Mouse (Mus musculus): ENCODE data around the gene Cacna1d. TPM values are rescaled to one million over a fixed set of nuclear protein-coding genes. Genes with fewer than 3 reads are reported as not detected.
A peak's percentile ranks its signal among the peaks of the same experiment; 100 is the strongest.

Gene Cacna1d
- polyA plus RNA-seq, 1 experiment from 2014 or later: 10.0 TPM

- Histone ChIP-seq H3K9ac (no peak overlapping the region), H3K4me1 (replicated peaks) (peaks cover 37% of the 10 kb centered on the region), H3K9me3 (replicated peaks) (no peaks in the 10 kb centered on the region), H3K36me3 (no peaks in the 10 kb centered on the region), H3K4me3 (no peak overlapping the region), H3K4me2 (no peak overlapping the region), H3K27me3 (replicated peaks) (no peaks in the 10 kb centered on the region), H3K27ac (ENCODE audit: poor library complexity, severe bottlenecking) (no peak overlapping the region)
- WGBS: 57% methylated on average over 10 of the region's 10 CpGs
- ATAC-seq (ENCODE audit: insufficient number of reproducible peaks, low FRiP score): no peak
These were observed 229.5 kb downstream of the Cacna1d start for GRCm38 (mm10) chr14:30261561-30262251.

DNA sequence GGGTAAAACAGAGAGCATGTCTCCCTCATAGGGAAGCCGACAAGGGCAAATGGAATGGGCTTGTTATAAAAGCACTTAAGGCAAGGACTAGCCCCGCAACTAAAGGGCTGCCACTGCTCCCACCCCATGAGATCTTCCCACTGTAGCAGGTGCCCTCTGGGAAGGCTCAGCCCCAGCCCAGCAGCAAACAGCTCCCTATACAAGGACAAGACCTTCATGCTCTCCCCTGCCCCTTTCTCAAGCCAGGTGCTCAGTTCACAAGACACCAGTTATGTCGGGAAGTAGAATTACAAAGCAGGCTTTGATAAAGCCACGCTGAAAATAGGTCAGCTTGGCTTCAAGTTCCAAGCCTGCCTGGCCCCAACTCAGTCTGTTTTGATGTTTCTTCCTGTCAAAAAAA is 233.6 kb downstream of the Cacna1d start:
- Histone ChIP-seq H3K4me3 (no peak overlapping the region), H3K9ac (no peak overlapping the region), H3K9me3 (replicated peaks) (no peaks in the 10 kb centered on the region), H3K36me3 (no peaks in the 10 kb centered on the region), H3K27ac (ENCODE audit: poor library complexity, severe bottlenecking) (peak overlapping the region; percentile 55), H3K27me3 (replicated peaks) (no peaks in the 10 kb centered on the region), H3K4me1 (replicated peaks) (peaks cover 60% of the 10 kb centered on the region), H3K4me2 (no peak overlapping the region)
- ATAC-seq (ENCODE audit: insufficient number of reproducible peaks, low FRiP score): no peak
- 48% methylated on average over 4 of the region's 4 CpGs for WGBS

DNA sequence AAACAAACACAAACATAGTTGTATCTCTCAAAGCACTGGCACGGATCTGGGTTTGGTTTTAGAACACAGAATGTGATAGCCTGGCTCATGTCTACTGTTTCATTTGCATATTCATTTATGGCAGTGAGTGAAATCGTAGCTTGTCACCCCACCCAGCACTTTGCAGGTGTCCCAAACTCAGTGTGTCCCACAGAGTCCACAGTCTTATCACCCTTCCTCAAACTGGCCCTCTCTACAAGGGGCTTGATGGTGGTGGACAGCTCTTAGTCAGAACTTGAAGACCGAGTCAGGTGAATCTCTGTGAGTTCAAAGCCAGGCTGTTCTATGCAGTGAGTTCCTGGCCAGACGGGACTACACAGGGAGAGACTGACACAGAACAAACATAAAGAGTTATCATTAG is 234.8 kb downstream of the Cacna1d start:
- ATAC-seq (ENCODE audit: insufficient number of reproducible peaks, low FRiP score): no peak
- Histone ChIP-seq H3K27ac (ENCODE audit: poor library complexity, severe bottlenecking) (no peak overlapping the region), H3K4me3 (no peak overlapping the region), H3K9ac (no peak overlapping the region), H3K36me3 (no peaks in the 10 kb centered on the region), H3K27me3 (replicated peaks) (no peaks in the 10 kb centered on the region), H3K4me2 (no peak overlapping the region), H3K9me3 (replicated peaks) (no peaks in the 10 kb centered on the region), H3K4me1 (replicated peaks) (peaks cover 50% of the 10 kb centered on the region)
- WGBS: 65% methylated on average over 4 of the region's 4 CpGs

- ATAC-seq (ENCODE audit: insufficient number of reproducible peaks, low FRiP score): no peak
- Histone ChIP-seq H3K4me1 (replicated peaks) (peaks cover 45% of the 10 kb centered on the region), H3K4me3 (no peak overlapping the region)
These were observed 235.4 kb downstream of the Cacna1d start for GRCm38 (mm10) chr14:30255701-30256400.

GRCm38 (mm10) chr14:30254776-30255175 is 236.5 kb downstream of the Cacna1d start:
- H3K4me1 ChIP-seq (replicated peaks): peaks cover 45% of the 10 kb centered on the region
- H3K4me3 ChIP-seq: no peak overlapping the region
- H3K36me3 ChIP-seq: no peaks in the 10 kb centered on the region
- 58% methylated on average over 4 of the region's 4 CpGs for WGBS
- no peak overlapping the region for H3K4me2 ChIP-seq
- H3K9me3 ChIP-seq (replicated peaks): no peaks in the 10 kb centered on the region
- H3K27ac ChIP-seq (ENCODE audit: poor library complexity, severe bottlenecking): no peak overlapping the region
- no peaks in the 10 kb centered on the region for H3K27me3 ChIP-seq (replicated peaks)
- no peak overlapping the region for H3K9ac ChIP-seq
- ATAC-seq (ENCODE audit: insufficient number of reproducible peaks, low FRiP score): no peak

More at GRCm38 (mm10) chr14:30255701-30256400, 235.4 kb downstream of the Cacna1d start:
- 79% methylated on average over 12 of the region's 12 CpGs for WGBS
- no peaks in the 10 kb centered on the region for H3K36me3 ChIP-seq
- no peaks in the 10 kb centered on the region for H3K27me3 ChIP-seq (replicated peaks)
- no peak overlapping the region for H3K27ac ChIP-seq (ENCODE audit: poor library complexity, severe bottlenecking)
- H3K9me3 ChIP-seq (replicated peaks): no peaks in the 10 kb centered on the region
- no peak overlapping the region for H3K9ac ChIP-seq
- no peak overlapping the region for H3K4me2 ChIP-seq

GRCm38 (mm10) chr14:30252824-30253223 is 238.4 kb downstream of the Cacna1d start:
- Histone ChIP-seq H3K27ac (ENCODE audit: poor library complexity, severe bottlenecking) (no peak overlapping the region), H3K4me3 (no peak overlapping the region), H3K4me1 (replicated peaks) (peaks cover 32% of the 10 kb centered on the region), H3K27me3 (replicated peaks) (no peaks in the 10 kb centered on the region), H3K4me2 (no peak overlapping the region), H3K36me3 (no peaks in the 10 kb centered on the region), H3K9me3 (replicated peaks) (no peaks in the 10 kb centered on the region), H3K9ac (no peak overlapping the region)
- WGBS: 78% methylated on average over 2 of the region's 2 CpGs
- no peak for ATAC-seq (ENCODE audit: insufficient number of reproducible peaks, low FRiP score)

GRCm38 (mm10) chr14:30251351-30251750 is 239.9 kb downstream of the Cacna1d start:
- WGBS: 88% methylated on average over 5 of the region's 5 CpGs
- Histone ChIP-seq H3K27me3 (replicated peaks) (no peaks in the 10 kb centered on the region), H3K9ac (no peak overlapping the region), H3K27ac (ENCODE audit: poor library complexity, severe bottlenecking) (no peak overlapping the region), H3K4me2 (no peak overlapping the region), H3K36me3 (no peaks in the 10 kb centered on the region), H3K4me1 (replicated peaks) (peaks cover 20% of the 10 kb centered on the region), H3K9me3 (replicated peaks) (no peaks in the 10 kb centered on the region), H3K4me3 (no peak overlapping the region)
- no peak for ATAC-seq (ENCODE audit: insufficient number of reproducible peaks, low FRiP score)

DNA sequence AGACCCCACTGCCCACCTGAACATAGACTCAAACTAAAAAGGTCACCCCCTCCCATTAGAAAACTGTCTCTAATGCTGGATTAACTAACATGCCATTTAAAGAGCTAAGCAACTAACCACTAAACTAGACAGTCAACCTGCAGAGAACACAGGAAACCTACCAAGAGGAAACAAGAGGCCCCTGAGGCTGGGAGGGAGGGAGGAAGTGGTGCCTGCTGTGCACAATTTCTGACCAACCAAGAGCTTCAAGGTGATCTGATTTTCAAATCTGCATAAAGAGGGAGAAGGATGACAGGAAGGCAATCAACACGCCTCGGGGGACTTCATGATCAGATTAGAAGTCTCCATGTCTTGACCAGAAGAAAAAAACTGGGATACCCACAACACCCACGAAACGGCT is 241.7 kb downstream of the Cacna1d start:
- H3K27ac ChIP-seq (ENCODE audit: poor library complexity, severe bottlenecking): no peak overlapping the region

GRCm38 (mm10) chr14:30248811-30249210 is 242.4 kb downstream of the Cacna1d start:
- H3K36me3 ChIP-seq: no peaks in the 10 kb centered on the region
- H3K9me3 ChIP-seq (replicated peaks): no peaks in the 10 kb centered on the region
- H3K27me3 ChIP-seq (replicated peaks): no peaks in the 10 kb centered on the region
- H3K27ac ChIP-seq (ENCODE audit: poor library complexity, severe bottlenecking): no peak overlapping the region
- 0 out of 2 replicates have a peak, but pooled peaks cover under 1% of the 10 kb centered on the region for H3K4me1 ChIP-seq (replicated peaks)
- H3K4me3 ChIP-seq: no peak overlapping the region
- H3K9ac ChIP-seq: no peak overlapping the region
- WGBS: 77% methylated on average over 4 of the region's 4 CpGs
- ATAC-seq (ENCODE audit: insufficient number of reproducible peaks, low FRiP score): no peak
- no peak overlapping the region for H3K4me2 ChIP-seq

More for the DNA sequence above, 241.7 kb downstream of the Cacna1d start:
- ATAC-seq (ENCODE audit: insufficient number of reproducible peaks, low FRiP score): no peak
- Histone ChIP-seq H3K4me3 (no peak overlapping the region), H3K4me1 (replicated peaks) (peaks cover 8% of the 10 kb centered on the region), H3K9me3 (replicated peaks) (no peaks in the 10 kb centered on the region), H3K36me3 (no peaks in the 10 kb centered on the region), H3K9ac (no peak overlapping the region), H3K27me3 (replicated peaks) (no peaks in the 10 kb centered on the region), H3K4me2 (no peak overlapping the region)
- 72% methylated on average over 4 of the region's 4 CpGs for WGBS

DNA sequence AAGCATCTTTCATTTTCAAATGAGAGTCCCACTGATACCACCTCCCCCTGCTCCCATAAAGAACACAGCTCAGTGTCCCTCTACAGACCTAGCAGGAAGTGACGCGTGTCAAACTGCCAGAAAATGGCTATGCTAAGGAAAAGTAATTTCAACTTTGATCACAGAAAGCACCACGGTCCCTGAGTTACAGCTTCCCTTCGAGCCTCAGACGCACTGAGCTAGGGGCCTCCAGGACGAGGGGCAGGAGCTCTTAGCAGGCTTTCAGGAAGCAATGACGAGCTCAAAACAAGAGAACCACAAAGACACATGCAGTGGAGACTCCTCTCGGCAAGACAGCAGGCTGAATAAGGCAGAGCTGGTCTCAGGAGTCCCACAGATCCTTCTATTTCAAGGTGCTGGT is 243.1 kb downstream of the Cacna1d start:
- Histone ChIP-seq H3K27me3 (replicated peaks) (no peaks in the 10 kb centered on the region), H3K4me3 (no peak overlapping the region), H3K4me1 (replicated peaks) (no peaks in the 10 kb centered on the region), H3K9me3 (replicated peaks) (no peaks in the 10 kb centered on the region), H3K27ac (ENCODE audit: poor library complexity, severe bottlenecking) (no peak overlapping the region), H3K9ac (no peak overlapping the region), H3K4me2 (no peak overlapping the region), H3K36me3 (no peaks in the 10 kb centered on the region)
- ATAC-seq (ENCODE audit: insufficient number of reproducible peaks, low FRiP score): no peak
- 64% methylated on average over 8 of the region's 8 CpGs for WGBS

DNA sequence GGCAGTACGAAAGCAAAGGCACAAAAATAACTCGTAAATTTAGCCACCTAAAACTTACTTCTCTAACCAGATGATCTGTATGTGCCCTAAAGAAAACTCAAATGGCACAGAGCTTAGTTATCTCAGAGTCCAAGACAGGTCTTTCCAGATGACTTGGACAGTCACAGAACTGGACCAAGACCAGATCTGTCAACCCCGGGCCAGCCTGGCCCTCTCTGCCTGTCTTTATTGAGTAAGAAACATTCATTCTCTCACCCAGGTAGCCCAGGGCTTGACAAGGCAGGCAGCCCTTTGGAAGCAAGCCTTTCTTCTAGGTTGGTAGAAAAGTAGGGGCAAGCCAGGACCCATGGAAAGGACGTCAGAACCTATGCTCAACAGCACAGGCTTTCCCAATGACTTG is 243.6 kb downstream of the Cacna1d start:
- no peak overlapping the region for H3K4me2 ChIP-seq
- no peak overlapping the region for H3K9ac ChIP-seq
- 0 out of 2 replicates have a peak, but pooled peaks cover under 1% of the 10 kb centered on the region for H3K4me1 ChIP-seq (replicated peaks)
- WGBS: 82% methylated on average over 4 of the region's 4 CpGs
- no peaks in the 10 kb centered on the region for H3K27me3 ChIP-seq (replicated peaks)
- H3K27ac ChIP-seq (ENCODE audit: poor library complexity, severe bottlenecking): no peak overlapping the region
- no peaks in the 10 kb centered on the region for H3K9me3 ChIP-seq (replicated peaks)
- no peak for ATAC-seq (ENCODE audit: insufficient number of reproducible peaks, low FRiP score)
- H3K36me3 ChIP-seq: no peaks in the 10 kb centered on the region
- H3K4me3 ChIP-seq: no peak overlapping the region

All from heart, embryonic 12.5 days (tissue).